Mouse (Mus musculus) testis, adult 2 months (tissue): Measurements from ENCODE around the gene Shld2.

Experiments
- CTCF ChIP-seq: fragments of 200-500 bp; IDR thresholded peaks from 2 replicates; pipeline ENCODE4 v1.5.1; 2012; ENCODE audit warnings: low read depth, mild to moderate bottlenecking, inconsistent platforms, low read length, moderate library complexity; ENCODE audit not compliant: control insufficient read depth, insufficient read depth, insufficient replicate concordance
- POLR2A ChIP-seq: fragments of 200-500 bp; IDR thresholded peaks from 2 replicates; pipeline ENCODE4 v1.6.1; 2012; ENCODE audit warnings: low read depth, mild to moderate bottlenecking, inconsistent platforms, low read length, moderate library complexity; ENCODE audit not compliant: control insufficient read depth

- TF ChIP-seq CTCF (no peak), POLR2A (no peak)
Observed at GRCm38 (mm10) chr14:34232340-34232739, 78.0 kb downstream of the Shld2 start.
